Mouse (Mus musculus): ENCODE data around the gene Med6.

Med6 gene

DNA sequence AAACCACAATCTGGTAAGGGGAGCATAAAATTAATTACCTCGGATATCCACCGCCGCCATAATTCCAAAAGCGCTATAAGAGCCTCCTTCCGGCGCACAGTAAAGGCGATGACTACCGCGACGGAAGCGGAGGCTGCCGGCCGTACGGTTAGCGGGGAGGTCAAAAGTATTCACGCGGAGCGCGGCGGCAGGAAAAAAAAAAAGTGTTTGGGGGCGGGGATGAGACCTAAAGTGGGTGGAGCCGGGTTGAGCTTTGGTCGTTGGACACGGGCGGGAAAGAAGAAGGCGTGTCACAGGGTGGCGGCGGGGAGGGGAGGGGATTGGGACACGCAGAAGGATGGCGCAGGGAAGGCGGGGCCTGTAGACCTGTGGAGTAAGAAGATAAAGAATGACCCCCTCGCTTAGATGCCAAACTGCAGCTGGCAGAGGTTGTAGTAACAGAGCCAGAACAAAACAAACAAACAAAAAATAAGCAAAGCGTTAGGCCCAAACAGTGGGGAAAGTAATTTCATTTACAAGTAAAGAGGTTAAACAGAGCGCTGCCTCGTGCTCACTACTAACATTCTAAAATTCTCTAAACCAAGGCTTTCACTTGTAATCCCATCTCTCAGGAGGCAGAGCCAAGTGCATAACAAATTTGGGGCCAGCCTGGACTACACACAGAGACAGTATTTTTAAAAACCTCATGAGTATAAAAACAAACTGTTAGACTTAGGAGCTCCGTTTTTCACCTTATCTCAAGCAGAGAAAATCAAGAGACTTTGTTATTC, at the start of gene Med6:
TSS of gene Med6 (minus strand) at position 107 of the 770 bp plus-strand sequence.
- peak; percentile 84 to 85 for DNase-seq

DNA sequence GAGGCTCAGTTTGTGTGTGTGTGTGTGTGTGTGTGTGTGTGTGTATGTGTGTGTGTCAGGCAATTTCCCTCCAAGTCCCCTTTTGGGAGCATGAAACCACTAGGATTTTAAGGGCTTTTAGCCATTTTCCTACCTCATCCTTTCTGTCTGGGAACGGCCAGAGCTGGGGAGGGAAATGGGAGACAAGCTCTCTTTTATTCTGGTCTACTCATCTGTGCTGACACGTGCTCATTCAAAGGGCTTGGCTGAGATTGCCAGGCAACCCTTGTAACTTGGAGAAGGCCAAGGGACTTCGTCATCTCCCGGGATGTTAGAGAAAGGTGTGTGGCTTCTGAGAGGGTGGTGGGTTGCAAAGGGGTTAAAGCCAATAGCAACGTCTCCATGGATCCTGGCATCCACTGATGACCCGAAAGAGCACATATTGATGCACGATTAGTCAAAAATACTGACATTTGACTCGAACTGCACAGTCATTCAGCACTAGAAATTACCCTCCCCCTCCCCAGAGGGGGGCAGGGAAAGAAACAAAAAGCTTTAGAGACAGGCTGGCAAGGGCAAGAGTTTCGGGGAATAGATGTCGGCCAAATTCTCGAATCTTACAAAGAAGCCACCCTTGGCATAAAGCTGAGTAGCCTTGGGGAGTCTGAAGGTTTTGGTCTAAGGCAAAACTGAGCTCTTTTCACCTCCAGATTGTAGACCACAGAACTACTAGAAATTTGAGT, 47.7 kb upstream of the Med6 start:
- DNase-seq, result no peak

DNA sequence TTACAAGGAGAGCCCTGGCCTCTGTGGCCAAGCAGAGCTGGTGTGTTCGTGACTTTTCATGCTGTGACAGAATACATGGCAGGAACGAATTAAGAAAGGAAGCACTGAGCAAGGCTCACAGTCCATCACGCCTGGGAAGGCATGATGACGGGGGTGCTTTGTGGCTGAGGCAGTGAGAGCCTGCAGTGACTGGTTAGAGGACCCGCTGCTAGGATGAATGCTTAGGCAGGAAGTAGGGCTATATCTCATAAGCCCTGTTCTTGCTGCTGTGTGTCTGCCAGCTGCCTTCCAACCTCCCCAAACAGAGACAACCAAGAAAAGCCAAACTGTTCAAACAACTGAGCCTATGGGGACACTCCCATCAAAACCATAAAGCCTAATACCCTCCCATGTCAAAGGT, 45.8 kb upstream of the Med6 start:
- no peak for DNase-seq

GRCm38 (mm10) chr12:81633246-81633645, 38.4 kb upstream of the Med6 start:
- DNase-seq, result no peak

GRCm38 (mm10) chr12:81631661-81632401, 37.0 kb upstream of the Med6 start:
- peak in 1 of 2 experiments; percentile 3 for DNase-seq

DNA sequence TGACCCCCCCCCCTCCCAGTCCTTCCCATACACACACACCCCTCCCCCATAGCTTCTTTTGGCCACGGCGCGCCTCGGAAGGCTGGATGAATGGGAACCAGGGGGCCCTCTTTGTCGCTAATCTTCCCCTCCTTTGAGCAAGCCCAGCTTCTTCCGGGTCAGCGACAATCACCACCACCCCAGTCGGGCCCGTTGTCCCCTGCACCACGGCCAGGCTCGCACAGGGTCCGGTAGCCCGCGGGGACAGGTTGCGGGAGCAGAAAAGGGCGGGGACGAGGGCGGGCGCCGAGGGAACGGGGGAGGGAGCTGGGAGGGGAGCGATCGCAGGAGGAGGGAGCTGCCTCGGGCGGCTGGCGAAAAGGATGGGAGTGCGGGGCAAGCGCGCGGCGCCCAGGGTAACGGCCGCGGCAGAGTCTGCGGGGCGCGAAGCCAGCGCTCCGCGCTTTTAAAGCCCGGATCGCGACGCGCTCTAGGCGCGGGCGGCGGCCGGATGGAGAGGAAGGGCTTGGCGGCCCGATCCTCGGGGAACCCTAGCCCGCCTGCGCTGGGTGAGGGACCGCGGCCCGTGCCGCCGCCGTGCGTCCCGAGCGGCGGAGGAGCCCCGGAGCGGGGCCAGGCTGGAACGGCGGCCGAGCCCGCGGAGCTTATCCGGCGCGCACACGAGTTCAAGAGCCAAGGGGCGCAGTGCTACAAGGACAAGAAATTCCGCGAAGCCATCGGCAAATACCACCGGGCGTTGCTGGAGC, 36.3 kb upstream of the Med6 start, which contains the start of gene Ttc9:
TSS of gene Ttc9 (plus strand) at position 335 of the 746 bp plus-strand sequence.
- DNase-seq, result peak in 1 of 2 experiments; percentile 3

DNA sequence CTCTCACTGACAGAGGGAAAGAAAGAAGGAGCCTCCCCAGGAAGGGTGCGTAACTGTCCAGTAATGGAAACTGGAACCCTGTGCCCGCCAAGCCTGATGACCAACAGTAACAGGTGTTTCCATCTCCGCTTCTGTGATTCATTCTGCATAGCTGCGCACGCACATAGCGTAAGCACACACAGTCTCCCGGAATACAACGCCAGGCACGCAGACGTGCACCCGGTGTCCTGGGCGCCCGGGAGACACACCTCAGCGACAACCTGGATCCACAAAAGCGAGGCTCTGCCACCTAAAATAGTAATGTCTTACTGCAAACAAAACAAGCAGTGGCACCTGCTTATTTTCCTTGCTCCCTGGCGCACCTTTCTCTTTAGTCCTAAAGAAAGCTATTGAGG, 35.7 kb upstream of the Med6 start:
- no peak for DNase-seq

DNA sequence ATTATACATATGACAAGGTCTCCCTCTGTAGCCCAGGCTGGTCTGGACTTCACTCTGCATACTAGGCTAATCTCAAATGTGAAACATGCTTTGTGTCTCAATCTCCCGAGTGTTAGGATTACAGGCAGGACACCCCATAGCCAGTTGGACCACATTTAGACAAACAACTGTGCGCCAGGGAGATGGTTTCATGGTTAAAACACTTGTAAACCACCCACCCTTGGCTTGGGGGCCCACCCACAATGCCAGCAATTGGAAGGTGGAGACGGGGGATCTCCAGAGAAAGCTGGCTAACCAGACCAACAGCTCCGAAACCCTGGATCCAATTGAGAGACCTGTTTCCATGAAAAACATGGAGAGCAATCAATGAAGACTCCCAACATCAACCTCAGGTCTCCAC, 33.3 kb upstream of the Med6 start:
- DNase-seq, result no peak

GRCm38 (mm10) chr12:81627426-81627825, 32.6 kb upstream of the Med6 start:
- DNase-seq, result no peak

DNA sequence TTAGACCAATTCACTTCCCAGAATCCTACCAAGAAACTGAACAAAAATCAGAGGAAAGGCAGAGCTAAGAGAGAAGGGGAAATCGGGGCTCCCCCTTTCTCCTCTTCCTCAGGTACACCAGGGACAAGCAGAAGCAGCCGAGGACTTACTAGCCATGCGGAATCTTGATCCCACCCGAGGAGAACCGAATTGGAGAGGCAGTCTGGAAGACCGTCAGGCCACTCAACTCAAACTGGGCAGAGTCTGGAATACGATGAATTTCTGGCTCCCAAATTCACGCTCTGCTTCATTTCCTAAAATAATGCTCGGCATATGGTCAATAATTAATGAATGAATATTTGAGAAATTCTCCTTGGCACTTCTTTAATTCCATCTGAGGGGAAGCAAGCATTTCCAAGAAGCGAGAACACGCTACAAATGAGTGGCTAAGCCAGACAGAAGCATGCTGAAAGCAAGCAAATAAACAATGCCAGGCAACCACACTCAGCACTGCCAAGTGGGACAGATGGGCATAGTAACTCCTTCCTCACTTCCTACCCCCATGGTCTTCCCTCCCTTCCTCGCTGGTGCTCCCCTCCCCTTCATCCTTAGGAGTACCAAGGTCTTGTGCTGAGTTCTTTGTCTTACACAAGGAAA, 31.5 kb upstream of the Med6 start:
- no peak for DNase-seq

DNA sequence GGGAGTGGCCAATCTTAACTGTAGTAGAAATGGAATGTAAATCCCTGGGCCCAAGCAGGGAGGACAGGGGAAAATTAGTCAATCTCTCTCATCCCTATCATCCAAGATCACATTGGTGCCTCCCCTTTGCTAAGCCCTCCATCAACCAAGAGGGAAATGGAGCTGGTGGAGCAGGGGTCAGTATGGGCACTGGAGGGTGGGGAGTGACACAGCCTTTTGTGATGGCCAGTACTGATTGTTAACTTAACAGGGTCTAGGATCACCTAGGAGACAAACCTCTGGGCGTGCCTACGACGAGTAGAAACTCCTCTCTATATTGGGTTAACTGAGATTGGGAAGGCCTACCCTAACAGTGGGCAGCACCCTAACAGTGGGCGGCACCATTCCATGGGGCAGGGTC, 28.6 kb upstream of the Med6 start:
- no peak for DNase-seq

GRCm38 (mm10) chr12:81619302-81619701, 24.5 kb upstream of the Med6 start:
- DNase-seq, result peak; percentile 23 to 73

DNA sequence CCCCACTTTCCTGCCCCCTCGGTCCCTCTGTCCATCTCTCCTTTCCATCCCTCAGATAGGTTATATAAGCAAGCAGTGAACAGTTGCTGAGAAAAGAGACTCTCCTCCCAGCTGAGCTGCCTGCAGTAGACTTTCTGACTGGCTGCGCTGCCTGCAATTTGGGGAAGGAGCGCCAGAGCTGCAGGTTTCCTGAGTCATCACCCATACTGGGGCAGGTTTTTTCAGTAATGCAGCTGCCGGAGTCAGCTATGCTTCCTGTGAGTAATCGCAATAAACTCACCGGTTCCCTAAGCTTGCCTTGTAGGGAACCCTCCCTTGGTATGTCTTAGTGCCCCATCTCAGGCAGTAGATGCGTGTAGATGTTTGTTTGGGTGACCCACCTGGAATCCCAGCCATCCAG, 22.2 kb upstream of the Med6 start:
- DNase-seq, result no peak

DNA sequence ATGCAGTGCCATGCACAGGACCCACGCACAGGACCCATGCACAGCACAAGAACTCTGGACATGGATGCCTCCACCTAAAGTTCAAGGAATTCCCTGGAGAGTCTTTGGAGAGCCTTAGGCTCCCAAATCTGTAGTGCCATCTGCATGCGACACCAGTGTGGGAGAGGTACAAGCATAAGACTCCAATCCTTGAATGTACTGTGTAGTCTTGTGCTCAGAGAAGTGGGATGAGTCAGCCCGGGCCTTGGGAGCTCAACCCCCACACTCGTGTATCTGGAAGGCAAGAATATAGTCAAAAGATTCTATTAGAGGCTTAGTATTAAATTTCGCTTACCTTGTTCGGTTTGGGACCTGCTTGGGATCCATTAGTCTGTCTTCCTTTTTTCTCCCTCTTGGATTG, 21.0 kb upstream of the Med6 start:
- DNase-seq, result no peak

DNA sequence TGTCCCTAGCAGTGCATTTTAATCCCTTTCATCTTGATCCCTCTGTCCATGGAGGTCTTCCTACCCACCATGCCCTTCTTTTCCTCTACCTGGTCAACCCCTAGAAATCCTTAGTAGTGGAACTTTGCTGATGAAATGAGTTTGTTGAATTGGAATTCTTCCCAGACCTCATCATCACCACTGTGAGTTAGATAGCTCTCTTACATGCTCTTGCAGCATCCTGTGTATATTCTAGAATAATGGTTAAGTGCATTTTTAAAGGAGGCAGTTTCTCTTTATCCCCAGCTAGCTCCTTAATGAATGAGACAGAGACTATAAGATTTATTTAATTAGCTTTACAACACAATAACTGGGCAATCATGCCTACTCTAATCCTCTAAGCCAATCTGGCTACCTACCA, 14.6 kb upstream of the Med6 start:
- no peak for DNase-seq

- no peak for DNase-seq
Observed at GRCm38 (mm10) chr12:81604995-81605784, 10.4 kb upstream of the Med6 start.

DNA sequence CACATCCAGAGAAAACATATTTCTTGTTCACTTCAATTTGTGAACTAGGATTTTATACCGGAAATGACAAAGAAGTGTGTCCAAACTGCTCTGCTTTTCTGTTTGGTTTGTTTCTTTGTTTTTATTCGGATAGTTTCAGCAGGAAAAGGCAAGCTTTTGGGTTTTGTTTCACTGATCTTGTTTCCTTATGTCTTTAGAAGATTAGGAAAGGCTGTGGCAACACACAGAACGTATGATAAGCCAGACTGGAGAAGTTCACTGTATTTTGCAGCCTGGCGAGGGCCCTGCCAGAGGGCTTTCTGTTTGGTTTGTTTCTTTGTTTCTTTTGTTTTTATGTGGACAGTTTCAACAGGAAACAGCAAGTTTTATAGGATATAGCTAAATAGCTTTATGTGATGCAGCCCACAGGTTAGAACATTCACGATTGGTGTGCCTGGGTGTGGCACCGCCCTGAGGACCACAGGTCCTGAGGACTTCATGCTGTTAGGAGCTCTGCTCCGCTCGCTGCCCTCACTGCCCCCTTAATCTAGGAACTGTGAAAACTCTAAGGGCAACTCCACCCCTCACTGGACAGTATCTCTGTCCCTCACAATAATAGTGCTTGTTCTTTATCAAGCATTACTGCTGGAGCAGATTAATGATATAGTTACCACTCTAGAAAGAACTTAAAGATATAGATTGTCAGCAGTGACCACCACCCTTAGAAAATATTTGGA, 1.9 kb upstream of the Med6 start:
- DNase-seq, result no peak

DNA sequence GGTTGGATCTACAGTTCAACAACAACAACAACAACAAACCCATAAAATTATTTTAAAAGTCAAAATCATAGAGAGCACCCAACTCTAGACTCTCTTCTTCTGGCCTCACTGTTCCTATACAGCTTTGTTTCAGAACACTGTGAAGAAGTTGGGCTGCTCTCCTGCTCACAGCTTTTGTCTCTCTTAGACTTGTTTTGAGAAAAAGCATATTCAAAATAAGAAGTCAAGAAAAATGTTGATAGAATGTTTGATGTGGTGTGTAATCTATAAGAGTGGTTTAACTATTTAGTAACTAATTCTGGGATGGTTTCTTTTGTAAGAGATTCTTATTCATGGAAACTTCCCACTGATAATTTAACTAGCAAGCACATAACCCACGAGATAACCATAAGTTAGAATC, 26.4 kb downstream of the Med6 start, which contains the start of gene Adam21:
TSS of gene Adam21 (minus strand) at position 101 of the 400 bp plus-strand sequence.
- no peak for DNase-seq

DNA sequence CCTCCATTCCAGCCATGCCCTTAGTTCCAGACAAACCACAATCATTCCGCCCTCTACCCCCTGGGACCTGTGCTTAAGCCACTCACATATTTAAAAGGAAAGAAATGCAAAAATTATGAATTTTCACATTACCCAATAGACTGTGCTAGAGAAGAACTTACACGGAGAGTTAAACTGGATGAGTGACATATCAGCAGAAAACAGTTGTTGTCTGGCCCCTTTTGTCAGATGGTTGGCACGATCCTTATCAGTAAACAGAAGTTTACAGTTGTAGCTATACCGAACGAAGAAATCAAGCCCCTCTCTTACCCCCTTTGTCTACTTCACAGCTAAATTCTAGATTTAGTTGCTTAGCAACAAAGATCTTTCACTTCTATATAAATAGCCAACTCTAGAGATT, 26.9 kb downstream of the Med6 start:
- DNase-seq, result no peak

GRCm38 (mm10) chr12:81564173-81564572, 30.6 kb downstream of the Med6 start:
- no peak for DNase-seq

DNA sequence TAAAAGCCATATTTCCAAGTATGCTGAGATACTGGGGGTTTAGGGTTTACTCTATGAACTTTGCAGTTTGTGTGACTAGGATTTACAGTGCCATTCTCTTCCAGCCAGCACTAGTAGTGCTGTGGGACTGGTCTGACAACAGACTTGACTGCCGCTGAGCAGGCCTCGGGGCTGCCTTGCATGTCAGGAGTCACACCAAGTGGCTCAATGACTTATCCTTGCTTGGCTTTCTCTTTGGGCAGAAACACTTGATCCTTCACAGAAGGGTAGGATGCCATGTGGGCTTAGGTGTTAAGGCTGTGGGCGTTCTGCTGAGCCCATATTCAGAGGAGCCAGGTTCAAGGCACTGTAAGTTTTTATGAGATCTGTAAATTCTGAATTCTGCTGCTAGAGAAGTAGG, 45.5 kb downstream of the Med6 start:
- DNase-seq, result no peak
